Mouse (Mus musculus) liver, adult 2 months (tissue): ENCODE data around the gene Ralgps1. TPM values are rescaled to one million over a fixed set of nuclear protein-coding genes. Genes with fewer than 3 reads are reported as not detected.
"Not testable (repeated sequence)": the region's sequence is repeated elsewhere in the genome, so short reads cannot be mapped to it uniquely, and the experiment has no call there.

Experiments
- DNase-seq: peaks from one replicate; pipeline ENCODE4 v3.0.0-alpha.2; 2011; ENCODE audit warnings: low read depth, low spot score; ENCODE audit errors: extremely low read depth
- H3K27ac ChIP-seq: fragments of 200-500 bp; replicated peaks from 2 replicates; pipeline ENCODE4 v1.5.1; 2012; ENCODE audit warnings: low read depth, mild to moderate bottlenecking, control low read depth, inconsistent platforms, low read length; ENCODE audit not compliant: insufficient read depth
- H3K27me3 ChIP-seq: fragments of 200-500 bp; 2 replicates; pipeline ENCODE4 v1.6.1; 2012; ENCODE audit warnings: mild to moderate bottlenecking, moderate library complexity, low read length, inconsistent platforms; ENCODE audit not compliant: control insufficient read depth, insufficient read depth
- H3K36me3 ChIP-seq: fragments of 200-500 bp; 2 replicates; pipeline ENCODE4 v1.6.1; 2012; ENCODE audit warnings: low read length, inconsistent platforms; ENCODE audit not compliant: control insufficient read depth, insufficient read depth
- H3K4me1 ChIP-seq: fragments of 200-500 bp; 2 replicates; pipeline ENCODE4 v1.6.1; 2011; ENCODE audit warnings: low read length; ENCODE audit not compliant: control insufficient read depth, insufficient read depth
- H3K4me3 ChIP-seq: fragments of 200-500 bp; 2 replicates; pipeline ENCODE4 v1.5.1; 2011; ENCODE audit warnings: low read depth, mild to moderate bottlenecking, control low read depth, low read length, moderate library complexity; ENCODE audit not compliant: insufficient read depth
- H3K79me2 ChIP-seq: fragments of 200-500 bp; 2 replicates; pipeline ENCODE4 v1.6.1; 2012; ENCODE audit warnings: inconsistent platforms, mild to moderate bottlenecking, low read length, moderate library complexity; ENCODE audit not compliant: control insufficient read depth, insufficient read depth
- H3K9ac ChIP-seq: fragments of 200-500 bp; 2 replicates; pipeline ENCODE4 v1.6.1; 2012; ENCODE audit warnings: low read depth, mild to moderate bottlenecking, control low read depth, inconsistent platforms, low read length
- CTCF ChIP-seq: fragments of 200-500 bp; IDR thresholded peaks from 2 replicates; pipeline ENCODE4 v1.5.1; 2011; ENCODE audit warnings: low read depth, low read length, control low read depth
- POLR2A ChIP-seq: fragments of 200-500 bp; IDR thresholded peaks from 2 replicates; pipeline ENCODE4 v1.6.1; 2011; ENCODE audit warnings: low read length, control low read depth; ENCODE audit not compliant: insufficient read depth; ENCODE audit errors: extremely low read depth
- WGBS: fragments of 180-500 bp; shearing (Covaris S2); methylation state at CpG from one replicate; pipeline ENCODE4 v1.1.7; 2018; 5-methylcytosine and 5-hydroxymethylcytosine counted together
- polyA plus RNA-seq: library from polyadenylated mRNA; depleted of rRNA; stranded (reverse); fragments of >200 nt; gene quantifications from 2 replicates; pipeline ENCODE4 v1.2.3, GENCODE M21; 2012
- total RNA-seq: library from RNA; depleted of rRNA; stranded (reverse); fragments of >200 nt; gene quantifications from 2 replicates; pipeline ENCODE4 v1.2.3, GENCODE M21; 2014

The Ralgps1 gene
- total and polyA plus RNA-seq, 2 experiments = 2.6 to 3.3 TPM

- Histone ChIP-seq H3K9ac (no peak overlapping the region), H3K27ac (no peak overlapping the region), H3K4me3 (no peak overlapping the region), H3K4me1 (peaks cover 2% of the 10 kb centered on the region; the same call in 1 of the 2 replicates), H3K27me3 (no peaks in the 10 kb centered on the region), H3K36me3 (no peaks in the 10 kb centered on the region), H3K79me2 (no peaks in the 10 kb centered on the region)
- WGBS = 89% methylated on average over 2 of the region's 2 CpGs
- DNase-seq = no peak
- no peak for TF ChIP-seq CTCF
- no peak for TF ChIP-seq POLR2A
Observed at GRCm38 (mm10) chr2:33129005-33129404, 242.3 kb downstream of the Ralgps1 start.

GRCm38 (mm10) chr2:33127271-33127670, 244.0 kb downstream of the Ralgps1 start:
- no peak for TF ChIP-seq CTCF
- TF ChIP-seq POLR2A = no peak
- H3K4me3 ChIP-seq = no peak overlapping the region
- WGBS = 78% methylated on average over 2 of the region's 2 CpGs
- no peaks in the 10 kb centered on the region for H3K36me3 ChIP-seq
- DNase-seq = no peak
- no peaks in the 10 kb centered on the region for H3K27me3 ChIP-seq
- H3K79me2 ChIP-seq = no peaks in the 10 kb centered on the region
- H3K4me1 ChIP-seq = peaks cover 2% of the 10 kb centered on the region; the same call in 1 of the 2 replicates
- H3K27ac ChIP-seq = no peak overlapping the region
- H3K9ac ChIP-seq = no peak overlapping the region

GRCm38 (mm10) chr2:33122856-33123255, 248.4 kb downstream of the Ralgps1 start:
- no peaks in the 10 kb centered on the region for H3K79me2 ChIP-seq
- H3K4me3 ChIP-seq = no peak overlapping the region
- no peaks in the 10 kb centered on the region for H3K27me3 ChIP-seq
- TF ChIP-seq POLR2A = no peak
- no peak for TF ChIP-seq CTCF
- H3K9ac ChIP-seq = no peak overlapping the region
- H3K27ac ChIP-seq = no peak overlapping the region
- H3K36me3 ChIP-seq = no peaks in the 10 kb centered on the region
- no peaks in the 10 kb centered on the region for H3K4me1 ChIP-seq
- DNase-seq = no peak
- WGBS = 84% methylated on average over 6 of the region's 6 CpGs

GRCm38 (mm10) chr2:33100536-33100935, 270.8 kb downstream of the Ralgps1 start:
- TF ChIP-seq POLR2A = no peak
- no peak for TF ChIP-seq CTCF
- 87% methylated on average over 8 of the region's 8 CpGs for whole genome bisulfite sequencing
- no peak for DNase-seq

GRCm38 (mm10) chr2:33097326-33097725, 274.0 kb downstream of the Ralgps1 start:
- not testable (repeated sequence) for DNase-seq, H3K4me3 ChIP-seq, H3K27me3 ChIP-seq, H3K27ac ChIP-seq, H3K36me3 ChIP-seq, H3K79me2 ChIP-seq, H3K9ac ChIP-seq, H3K4me1 ChIP-seq
- 84% methylated on average over 12 of the region's 12 CpGs for WGBS

More at GRCm38 (mm10) chr2:33100536-33100935, 270.8 kb downstream of the Ralgps1 start:
- Histone ChIP-seq H3K36me3 (no peaks in the 10 kb centered on the region), H3K4me3 (no peak overlapping the region), H3K27me3 (no peaks in the 10 kb centered on the region), H3K79me2 (no peaks in the 10 kb centered on the region), H3K9ac (no peak overlapping the region), H3K27ac (no peak overlapping the region), H3K4me1 (no peaks in the 10 kb centered on the region)

- TF ChIP-seq CTCF = no peak
- Histone ChIP-seq H3K36me3 (no peaks in the 10 kb centered on the region), H3K4me3 (no peak overlapping the region), H3K27ac (no peak overlapping the region), H3K9ac (no peak overlapping the region), H3K79me2 (no peaks in the 10 kb centered on the region), H3K27me3 (no peaks in the 10 kb centered on the region), H3K4me1 (no peaks in the 10 kb centered on the region)
- WGBS = 80% methylated on average over 10 of the region's 10 CpGs
- DNase-seq = no peak
Observed at GRCm38 (mm10) chr2:33095221-33095671, 276.0 kb downstream of the Ralgps1 start.
